Mouse (Mus musculus): Measurements from ENCODE around the gene Rnf43.
A peak's percentile ranks its signal among the peaks of the same experiment; 100 is the strongest.

Rnf43 gene

DNA sequence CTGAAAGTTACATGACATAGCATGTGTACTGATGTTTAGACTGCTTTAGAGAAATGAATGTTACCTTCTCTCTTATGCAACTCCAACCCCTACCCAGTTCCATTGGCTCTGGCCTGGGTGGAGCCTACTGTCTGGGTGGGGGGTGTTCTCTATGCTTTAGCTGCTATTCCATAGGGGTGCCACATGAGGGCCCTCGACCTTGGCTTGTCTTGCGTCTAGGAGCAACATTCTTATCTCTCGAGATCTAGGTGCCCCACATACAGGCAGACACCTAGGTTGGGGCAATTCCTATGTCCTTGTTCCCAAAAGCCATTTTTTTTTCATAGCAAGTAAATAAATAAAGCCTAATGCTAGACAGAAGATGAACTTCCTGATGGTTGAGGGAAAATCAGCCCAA is 97.1 kb downstream of the Rnf43 start:
- no peak for DNase-seq (ENCODE audit: low read depth, low spot score)

DNA sequence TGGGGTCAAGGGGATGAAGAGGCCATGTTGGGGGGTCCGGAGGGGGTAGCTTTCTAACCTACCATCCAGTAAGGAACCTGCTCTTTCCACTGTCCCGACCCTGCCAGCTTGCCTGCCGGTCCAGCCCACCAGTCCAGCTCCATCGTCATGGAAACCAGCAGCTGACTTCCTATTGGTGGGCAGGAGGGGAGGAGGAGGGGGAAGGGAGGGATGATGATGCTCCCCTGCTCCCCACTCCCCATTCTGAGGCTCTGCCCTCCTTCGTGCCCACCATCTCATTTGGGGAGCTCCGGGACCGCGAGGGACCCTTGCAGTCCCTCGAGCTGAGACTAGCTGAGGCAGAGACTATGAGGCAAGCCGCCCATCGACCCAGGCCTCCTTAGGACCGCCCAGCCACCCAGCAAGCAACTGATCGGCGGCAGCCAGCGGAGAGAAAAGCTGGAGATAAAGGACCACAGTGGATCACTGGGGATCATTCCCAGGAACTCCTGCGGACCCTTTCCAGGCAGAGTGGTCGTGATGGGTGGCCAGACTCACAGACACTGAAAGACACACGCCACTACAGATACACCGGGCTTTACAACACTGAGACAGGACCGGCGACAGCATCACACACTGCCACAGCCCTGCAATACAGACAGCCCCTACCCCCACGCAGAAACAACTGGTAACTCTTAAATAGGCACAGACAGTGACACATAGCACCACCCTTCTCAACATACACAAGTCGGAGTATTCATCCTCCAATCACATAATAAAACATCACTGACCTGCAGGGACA is 98.0 kb downstream of the Rnf43 start, which contains the start of gene Tspoap1:
Gene Tspoap1 (plus strand): TSS at position 241 of the 781 bp plus-strand sequence.
- DNase-seq (ENCODE audit: low read depth, low spot score): peak; percentile 42

DNA sequence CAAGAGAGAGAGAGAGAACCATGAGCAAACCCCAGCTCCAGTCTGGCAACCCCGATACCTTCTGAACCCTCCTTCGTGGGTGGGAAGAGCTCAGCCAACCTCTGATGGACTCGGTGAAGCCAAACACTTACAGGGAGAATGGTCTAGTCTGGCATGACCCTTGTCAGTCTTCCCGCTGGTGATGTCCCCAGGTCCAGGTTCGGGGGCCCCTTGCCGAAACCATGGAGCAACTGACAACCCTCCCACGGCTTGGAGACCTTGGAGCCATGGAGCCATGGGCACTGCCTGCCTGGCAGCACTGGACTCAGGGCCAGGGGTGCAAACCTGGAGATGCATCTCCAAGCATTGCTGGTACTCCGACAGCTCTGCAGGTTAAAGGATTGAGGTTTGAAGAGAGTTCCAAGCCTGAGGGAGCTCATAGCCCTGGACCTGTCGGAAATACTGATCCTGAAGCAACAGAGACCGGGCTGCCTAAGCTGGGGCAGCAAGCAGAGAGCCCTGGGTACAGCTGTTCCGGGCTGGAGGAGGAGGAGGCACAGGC is 98.7 kb downstream of the Rnf43 start:
- DNase-seq (ENCODE audit: low read depth, low spot score): no peak

DNA sequence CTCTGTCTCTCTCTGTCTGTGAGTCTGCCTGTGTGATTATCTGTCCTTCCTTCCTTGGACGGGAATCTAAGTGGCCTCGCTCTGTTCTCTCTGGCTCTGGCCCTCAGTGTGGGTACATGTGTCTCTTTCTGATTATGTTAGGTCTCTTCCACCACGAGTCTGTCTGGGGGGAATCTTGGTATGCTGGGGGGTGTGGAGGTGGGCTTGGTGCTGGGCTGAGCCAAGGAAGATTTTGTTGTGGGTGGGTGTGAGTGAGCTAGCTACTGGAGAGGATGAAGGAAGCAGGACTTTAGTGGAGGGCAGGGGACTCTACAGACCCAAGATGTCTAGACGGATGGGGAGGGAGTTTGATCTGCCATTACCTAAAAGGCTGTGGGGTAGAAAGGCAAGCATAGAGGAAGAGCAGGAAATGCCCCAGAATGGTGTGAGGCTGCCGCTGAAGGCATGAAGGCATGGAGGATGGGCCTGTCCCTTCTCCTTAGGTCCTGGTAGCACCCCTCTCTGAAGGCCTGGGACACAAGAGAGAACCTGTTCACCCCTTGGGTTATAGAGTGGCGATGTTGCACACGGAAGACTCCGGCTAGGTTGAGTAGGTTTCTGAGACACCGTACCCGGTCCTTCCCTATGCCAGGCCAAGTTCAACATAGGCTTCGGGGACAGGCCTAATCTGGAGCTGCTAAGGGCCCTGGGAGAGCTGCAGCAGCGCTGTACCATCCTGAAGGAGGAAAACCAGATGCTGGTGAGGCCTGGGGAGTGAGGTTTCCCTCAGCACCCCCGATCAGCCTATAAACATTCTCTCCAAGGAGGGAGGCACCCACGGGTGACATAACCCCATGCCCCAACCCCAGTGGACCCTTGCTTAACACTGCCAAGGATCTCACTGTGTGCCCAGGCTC is 99.5 kb downstream of the Rnf43 start:
- DNase-seq (ENCODE audit: low read depth, low spot score): no peak

DNA sequence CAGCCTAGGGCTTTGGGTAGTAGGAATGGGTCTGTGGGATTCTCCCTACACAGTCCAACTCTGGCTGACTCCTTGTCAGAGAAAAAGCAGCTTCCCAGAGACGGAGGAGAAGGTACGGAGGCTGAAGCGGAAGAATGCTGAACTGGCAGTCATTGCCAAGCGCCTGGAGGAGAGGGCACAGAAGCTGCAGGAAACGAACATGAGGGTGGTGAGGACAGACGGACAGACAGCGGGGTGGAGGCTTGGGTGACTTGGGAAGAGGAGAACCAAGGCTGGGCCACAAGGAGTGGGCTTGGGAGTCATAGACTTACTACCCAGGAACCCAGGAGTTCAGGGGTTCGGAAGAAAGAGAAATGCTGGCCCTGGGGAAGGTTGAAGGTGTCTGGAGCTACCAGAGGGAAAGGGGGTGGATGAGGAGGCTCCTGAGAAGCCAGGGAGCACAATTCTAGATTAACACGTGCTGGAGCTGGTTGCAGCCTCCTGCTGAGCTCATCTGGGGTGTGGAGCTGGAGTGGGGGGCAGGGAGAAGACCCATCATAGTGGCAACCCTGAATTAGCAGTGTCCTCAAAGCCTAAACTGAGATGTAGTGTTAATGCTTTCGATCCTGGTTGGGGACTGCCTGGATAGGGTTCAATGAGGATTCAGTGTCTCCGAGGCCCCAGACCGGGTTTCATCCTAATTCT is 100.3 kb downstream of the Rnf43 start:
- no peak for DNase-seq (ENCODE audit: low read depth, low spot score)

DNA sequence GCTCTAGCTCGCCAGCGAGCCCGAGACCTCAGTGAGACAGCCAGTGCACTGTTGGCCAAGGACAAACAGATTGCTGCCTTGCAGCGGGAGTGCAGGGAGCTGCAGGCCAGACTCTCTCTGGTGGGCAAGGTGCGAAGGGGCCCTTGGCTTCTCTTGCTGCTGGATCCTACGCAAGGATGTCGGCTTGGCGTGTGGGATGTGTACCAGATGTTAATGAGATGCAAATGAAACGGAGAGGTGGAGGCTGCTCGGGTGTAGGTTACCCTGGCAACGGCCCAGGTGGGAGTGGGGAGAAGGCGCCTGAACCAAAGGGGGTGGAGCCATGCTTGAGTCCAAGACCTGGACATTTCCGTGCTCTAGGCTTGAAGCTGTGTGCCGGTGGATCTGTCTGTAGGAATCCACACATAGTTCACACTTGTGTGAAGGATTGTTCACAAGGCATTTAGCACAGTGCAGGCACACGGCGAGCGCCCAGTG is 101.0 kb downstream of the Rnf43 start:
- peak; percentile 44 for DNase-seq (ENCODE audit: low read depth, low spot score)

DNA sequence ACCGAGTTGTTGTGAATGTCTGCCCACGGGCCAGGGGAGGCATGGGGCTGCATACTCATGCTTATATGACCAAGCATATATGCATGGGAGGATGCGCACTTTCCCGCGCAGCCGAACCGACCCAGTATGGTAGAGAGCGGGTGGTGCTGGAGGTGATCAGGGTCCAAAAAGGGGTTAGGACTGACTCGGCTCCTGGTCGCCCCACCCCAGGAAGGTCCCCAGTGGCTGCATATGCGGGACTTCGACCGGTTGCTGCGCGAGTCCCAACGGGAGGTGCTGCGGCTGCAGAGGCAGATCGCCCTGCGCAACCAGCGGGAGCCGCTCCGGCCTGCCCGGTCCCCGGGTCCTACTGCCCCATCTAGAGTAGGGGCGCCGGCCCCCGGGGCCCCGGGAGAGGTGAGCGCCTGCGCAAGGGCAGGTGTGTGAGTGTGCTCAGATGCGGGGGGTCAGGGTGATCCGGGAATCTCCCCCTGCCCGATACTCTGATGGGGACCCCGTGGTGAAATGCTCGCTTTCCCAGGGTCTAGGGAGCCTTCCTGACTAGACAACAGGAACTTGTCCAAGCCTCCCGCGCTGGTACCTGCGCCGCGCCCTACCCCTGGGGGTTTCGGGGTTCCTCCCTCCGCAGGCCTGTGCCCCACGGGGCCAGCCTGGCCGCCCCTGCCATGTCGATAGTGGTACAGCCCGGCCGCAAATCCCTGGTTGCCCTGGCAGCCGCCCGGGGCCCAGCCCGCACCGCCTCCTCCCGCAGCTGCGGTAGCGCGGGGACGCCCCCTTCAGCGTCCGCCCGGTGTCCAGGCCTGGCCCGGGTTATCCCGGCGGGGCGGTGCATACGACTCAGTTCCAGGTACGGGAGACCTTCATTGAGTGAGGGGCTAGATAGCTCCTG is 101.7 kb downstream of the Rnf43 start:
- peak; percentile 32 for DNase-seq (ENCODE audit: low read depth, low spot score)

DNA sequence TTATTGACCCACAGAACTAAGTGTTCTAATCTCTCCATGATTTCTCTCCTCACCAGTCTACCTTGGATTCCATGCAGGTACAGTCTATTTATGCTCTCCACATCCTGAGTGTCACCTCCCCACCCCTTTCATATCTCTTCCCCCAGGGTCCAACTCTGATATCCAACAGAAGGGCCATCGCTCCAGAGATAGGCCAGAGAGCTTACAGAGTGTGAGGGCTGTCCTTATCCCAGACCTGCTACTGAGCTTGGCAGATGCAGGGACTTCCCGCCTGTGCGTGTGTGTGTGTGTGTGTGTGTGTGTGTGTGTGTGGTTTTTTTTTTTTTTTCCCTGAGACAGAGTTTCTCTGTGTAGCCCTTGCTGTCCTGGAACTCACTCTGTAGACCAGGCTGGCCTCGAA is 106.2 kb downstream of the Rnf43 start:
- no peak for DNase-seq (ENCODE audit: low read depth, low spot score)

DNA sequence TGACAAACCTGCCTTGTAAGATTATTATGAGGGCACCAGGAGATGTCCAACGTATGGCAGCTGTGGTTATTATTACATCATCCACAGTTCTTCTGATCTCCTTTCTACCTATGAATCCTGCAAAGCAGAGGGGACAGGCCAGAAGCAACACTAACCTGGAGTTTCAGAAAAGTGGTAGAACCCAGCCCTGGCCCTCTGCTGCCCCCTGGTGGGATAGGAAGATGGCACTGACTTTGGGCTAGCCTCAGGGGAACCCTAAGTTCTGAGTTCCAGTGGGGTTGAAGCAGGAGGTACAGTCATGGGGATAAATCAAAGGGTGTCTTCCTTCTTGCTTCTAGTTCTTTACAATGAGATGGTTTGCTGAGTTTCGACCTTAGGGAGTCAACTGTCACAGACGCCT is 108.5 kb downstream of the Rnf43 start:
- DNase-seq (ENCODE audit: low read depth, low spot score): peak; percentile 59

DNA sequence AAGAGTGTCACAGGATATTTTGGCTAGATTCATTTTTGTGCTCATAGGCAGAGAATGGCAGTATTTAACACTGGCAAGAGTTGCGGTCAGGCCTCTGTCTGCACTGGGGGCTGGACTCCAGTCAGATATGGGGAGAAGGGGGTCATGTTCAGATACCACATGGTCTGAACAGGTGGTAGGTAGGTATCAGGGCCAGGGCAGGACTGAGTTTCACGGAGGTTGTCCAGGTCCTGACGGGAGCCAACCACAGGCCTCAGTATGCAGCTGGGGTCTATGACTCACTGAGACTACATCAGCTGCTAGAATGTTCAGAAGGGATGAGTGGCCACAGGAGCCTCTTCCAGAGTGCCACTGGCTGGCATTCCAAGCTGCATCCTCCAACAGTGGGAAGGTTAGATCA is 109.8 kb downstream of the Rnf43 start:
- no peak for DNase-seq (ENCODE audit: low read depth, low spot score)

DNA sequence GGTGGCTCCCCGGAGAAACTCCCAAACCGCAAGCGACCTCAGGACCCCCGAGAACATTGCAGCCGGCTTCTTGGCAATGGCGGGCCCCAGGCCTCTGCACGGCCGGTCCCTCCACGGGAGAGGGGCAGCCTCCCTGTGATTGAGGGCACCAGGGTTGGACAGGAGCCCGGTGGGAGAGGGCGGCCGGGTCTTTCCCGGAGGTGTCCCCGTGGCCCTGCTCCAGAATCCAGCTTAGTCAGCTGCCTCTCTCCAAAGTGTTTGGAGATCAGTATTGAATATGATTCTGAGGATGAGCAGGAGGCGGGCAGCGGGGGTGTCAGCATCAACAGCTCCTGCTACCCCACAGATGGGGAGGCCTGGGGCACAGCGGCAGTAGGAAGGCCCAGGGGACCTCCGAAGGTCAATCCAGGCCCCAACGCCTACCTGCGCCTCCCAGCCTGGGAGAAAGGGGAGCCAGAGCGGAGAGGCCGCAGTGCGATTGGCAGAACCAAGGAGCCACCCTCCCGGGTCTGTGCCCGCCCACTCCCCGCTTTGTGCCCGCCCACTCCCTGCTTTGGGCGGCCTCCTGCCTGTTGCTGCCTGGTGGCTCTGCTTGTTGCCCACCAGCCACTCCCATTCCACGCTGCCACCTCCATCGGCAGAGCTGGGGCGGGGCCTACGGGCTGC is 115.7 kb downstream of the Rnf43 start:
- DNase-seq (ENCODE audit: low read depth, low spot score): peak; percentile 77

DNA sequence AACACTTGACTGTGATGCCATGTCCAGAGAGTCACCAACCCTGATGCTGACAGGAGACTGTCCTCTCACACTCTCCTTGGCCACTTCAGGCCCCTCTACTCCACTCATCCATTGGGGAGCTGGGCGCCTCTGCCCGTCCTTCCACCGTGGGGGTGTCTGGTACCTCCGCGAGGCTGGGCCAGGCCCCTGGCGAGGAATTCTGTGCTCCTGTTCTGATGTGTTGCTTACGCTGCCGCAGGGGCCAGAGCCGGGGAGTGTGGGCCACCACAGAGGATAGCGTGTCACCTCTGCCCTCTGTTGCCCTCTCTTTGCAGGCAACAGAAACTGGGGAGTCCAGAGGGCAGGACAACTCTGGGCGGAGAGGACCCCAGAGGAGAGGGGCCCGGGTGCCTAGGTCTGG is 116.4 kb downstream of the Rnf43 start:
- DNase-seq (ENCODE audit: low read depth, low spot score): no peak

DNA sequence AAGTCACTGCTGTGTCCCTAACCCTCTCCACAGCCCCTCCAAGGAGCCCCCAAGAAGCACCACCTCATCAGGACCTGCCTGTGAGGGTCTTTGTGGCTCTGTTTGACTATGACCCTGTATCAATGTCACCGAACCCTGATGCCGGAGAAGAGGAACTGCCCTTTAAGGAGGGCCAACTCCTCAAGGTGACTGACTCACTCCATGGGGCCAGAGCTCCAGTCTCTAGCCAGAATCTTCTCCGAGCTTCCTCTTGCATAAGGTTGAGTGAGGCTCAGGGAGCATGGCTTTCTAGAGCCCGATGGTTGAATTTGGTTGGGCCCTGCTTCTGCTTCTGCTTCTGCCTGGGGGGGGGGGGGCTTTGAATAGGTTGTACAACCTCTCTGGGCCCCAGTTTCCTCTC is 116.9 kb downstream of the Rnf43 start:
- DNase-seq (ENCODE audit: low read depth, low spot score): no peak

DNA sequence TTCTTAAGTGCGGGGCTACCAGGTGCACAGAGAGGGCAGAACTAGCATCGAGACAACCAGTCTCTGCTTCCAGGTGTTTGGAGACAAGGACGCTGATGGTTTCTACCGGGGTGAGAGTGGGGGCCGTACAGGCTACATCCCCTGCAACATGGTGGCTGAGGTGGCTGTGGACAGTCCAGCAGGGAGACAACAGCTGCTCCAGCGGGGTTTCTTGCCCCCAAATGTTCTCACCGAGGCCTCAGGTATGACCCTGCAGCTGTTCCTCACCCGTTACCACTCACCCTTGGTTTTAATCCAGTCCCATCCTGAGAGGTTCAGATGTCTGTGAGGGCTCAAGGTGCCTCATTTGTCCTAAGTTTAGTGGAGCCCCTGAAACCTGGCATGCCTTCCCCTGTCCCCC is 117.6 kb downstream of the Rnf43 start:
- no peak for DNase-seq (ENCODE audit: low read depth, low spot score)

All from mesoderm, embryonic 11.5 days (tissue).